Comparison of ENCODE assay signal across 35 mouse cellular contexts in the genomic region with DNA sequence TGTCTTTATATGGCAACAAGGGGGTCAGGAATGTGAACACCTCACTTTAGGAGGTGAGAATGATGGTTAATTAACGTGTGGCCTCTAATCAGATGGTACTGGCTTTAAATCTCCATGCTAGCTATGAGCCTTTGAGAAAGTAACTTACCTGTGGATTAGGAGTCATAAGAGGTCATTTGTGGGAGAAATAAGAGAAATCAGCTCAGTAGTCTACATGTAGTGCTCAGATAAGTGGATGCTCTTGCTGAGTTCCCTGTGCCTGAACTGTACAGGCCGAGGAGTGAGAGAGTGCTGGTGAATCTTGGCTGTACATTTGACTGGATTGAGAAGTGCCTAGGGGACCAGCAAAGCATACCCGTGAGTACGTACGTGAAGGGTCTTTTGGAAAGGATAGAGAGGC.
"Had no signal": no experiment of that assay in that cellular context is flagged by ENCODE, and none has a peak within 500 bp of the region (broad histone marks: within the 10 kb centered on the region; RNA-seq: fewer than 3 reads in every experiment).

No protein-coding gene starts in this region.

- H3K27me3 ChIP-seq: heart, embryonic 12.5 days; heart, embryonic 13.5 days; heart, embryonic 15.5 days; hindbrain, embryonic 12.5 days; hindbrain, embryonic 13.5 days; hindbrain, embryonic 15.5 days; intestine, embryonic 15.5 days; kidney, embryonic 15.5 days had no signal

- H3K9me3 ChIP-seq: heart, embryonic 10.5 days; heart, embryonic 12.5 days; heart, embryonic 13.5 days; heart, embryonic 15.5 days; hindbrain, embryonic 10.5 days; hindbrain, embryonic 12.5 days; hindbrain, embryonic 13.5 days; hindbrain, embryonic 15.5 days; intestine, embryonic 15.5 days; kidney, embryonic 15.5 days had no signal

- H3K27ac ChIP-seq: heart, embryonic 10.5 days; heart, embryonic 13.5 days; heart, embryonic 15.5 days; hindbrain, embryonic 10.5 days; hindbrain, embryonic 12.5 days; hindbrain, embryonic 13.5 days; hindbrain, embryonic 14.5 days; hindbrain, embryonic 15.5 days; hindbrain, postnatal 0 days; intestine, embryonic 15.5 days; kidney, embryonic 15.5 days; kidney, postnatal 0 days; layer of hippocampus, adult 2 months had no signal

- ATAC-seq: hindbrain, embryonic 16.5 days; hindbrain, postnatal 0 days; inflammation-experienced regulatory T-cells, adult 6 months; intestine, embryonic 15.5 days; intestine, embryonic 16.5 days; intestine, postnatal 0 days had no signal

- H3K9ac ChIP-seq: heart, embryonic 12.5 days; heart, embryonic 13.5 days; heart, embryonic 15.5 days; hindbrain, embryonic 12.5 days; hindbrain, embryonic 13.5 days; hindbrain, embryonic 14.5 days; hindbrain, embryonic 15.5 days; intestine, embryonic 15.5 days; kidney, embryonic 15.5 days had no signal

- H3K4me1 ChIP-seq: heart, embryonic 12.5 days; heart, embryonic 13.5 days; heart, embryonic 15.5 days; hindbrain, embryonic 10.5 days; hindbrain, embryonic 13.5 days; hindbrain, embryonic 15.5 days; intestine, embryonic 15.5 days; kidney, embryonic 15.5 days had no signal

- H3K4me3 ChIP-seq: heart, embryonic 10.5 days; heart, embryonic 12.5 days; heart, embryonic 13.5 days; heart, embryonic 15.5 days; hindbrain, embryonic 10.5 days; hindbrain, embryonic 12.5 days; hindbrain, embryonic 13.5 days; hindbrain, embryonic 15.5 days; intestine, embryonic 15.5 days; kidney, embryonic 15.5 days; layer of hippocampus, adult 2 months had no signal

- H3K36me3 ChIP-seq: heart, embryonic 10.5 days; heart, embryonic 12.5 days; heart, embryonic 13.5 days; heart, embryonic 15.5 days; hindbrain, embryonic 10.5 days; hindbrain, embryonic 12.5 days; hindbrain, embryonic 13.5 days; hindbrain, embryonic 15.5 days; intestine, embryonic 15.5 days; kidney, embryonic 15.5 days had no signal

- H3K4me2 ChIP-seq: heart, embryonic 11.5 days; heart, embryonic 12.5 days; heart, embryonic 13.5 days; heart, embryonic 15.5 days; hindbrain, embryonic 12.5 days; hindbrain, embryonic 13.5 days; hindbrain, embryonic 14.5 days; hindbrain, embryonic 15.5 days; intestine, embryonic 15.5 days; kidney, embryonic 15.5 days had no signal

- DNase-seq: heart, postnatal 10 days; heart, postnatal 14 days; heart, postnatal 36 days; heart, postnatal 4 days; kidney, adult 11 months; kidney, adult 18-20 months; kidney, adult 2 months; kidney, adult 8-10 months; kidney, adult 9 months; kidney, postnatal 10 days; kidney, postnatal 14 days; kidney, postnatal 25 days; kidney, postnatal 36 days; kidney, postnatal 4 days; layer of hippocampus, adult 9-11 months; layer of hippocampus, postnatal 36 days had no signal
